Mouse (Mus musculus) CH12.LX (cell line): ENCODE data around the gene Slc2a13. TPM values are rescaled to one million over a fixed set of nuclear protein-coding genes. Genes with fewer than 3 reads are reported as not detected.

Experiments used
- DNase-seq: peaks from one replicate; pipeline ENCODE4 v3.0.0-alpha.2; 2013; ENCODE audit errors: extremely low read depth
- H3K27ac ChIP-seq: 2 replicates; pipeline ENCODE4 v1.5.1; 2012; ENCODE audit warnings: low read depth, mild to moderate bottlenecking, control low read depth, moderate library complexity; ENCODE audit not compliant: insufficient read depth
- H3K27me3 ChIP-seq: replicated peaks from 2 replicates; pipeline ENCODE3; 2012; ENCODE audit warnings: inconsistent platforms
- H3K36me3 ChIP-seq, 2 experiments: replicated peaks in 1 of 2; 2 replicates each; pipeline versions ENCODE3 to v1.6.1; 2012; ENCODE audit warnings: inconsistent platforms in 1 of 2, low read length in 1 of 2, mild to moderate bottlenecking in 1 of 2, mixed read lengths in 1 of 2, moderate library complexity in 1 of 2; ENCODE audit not compliant: control insufficient read depth in 1 of 2, insufficient read depth in 1 of 2
- H3K4me1 ChIP-seq, 2 experiments: 2 replicates each; pipeline ENCODE4 v1.6.1; 2012; ENCODE audit warnings: inconsistent platforms in 1 of 2, moderate library complexity in 1 of 2; ENCODE audit not compliant: insufficient read depth in 2 of 2, control insufficient read depth in 1 of 2
- H3K4me2 ChIP-seq: 2 replicates; pipeline ENCODE4 v1.6.1; 2012; ENCODE audit warnings: low read depth, mild to moderate bottlenecking, control low read depth; ENCODE audit not compliant: poor library complexity, insufficient read depth, severe bottlenecking
- H3K4me3 ChIP-seq, 3 experiments: fragments of 150-350 bp in 1 of 3; sonication (generic) in 1 of 3; replicated peaks in 1 of 3; 2 replicates each; pipeline versions ENCODE3 to v1.5.1; 2011 to 2012; ENCODE audit warnings: low read depth in 2 of 3, low read length in 2 of 3, mild to moderate bottlenecking in 2 of 3, moderate library complexity in 2 of 3, control low read depth in 1 of 3, improper control_type of control experiment in 1 of 3, inconsistent platforms in 1 of 3, mixed read lengths in 1 of 3; ENCODE audit not compliant: poor library complexity in 1 of 3
- H3K79me2 ChIP-seq: replicated peaks from 2 replicates; pipeline ENCODE4 v1.6.1; 2012; ENCODE audit warnings: mild to moderate bottlenecking, moderate library complexity; ENCODE audit not compliant: control insufficient read depth, poor library complexity, insufficient read depth, severe bottlenecking; ENCODE audit errors: extremely low read depth
- H3K9ac ChIP-seq: 2 replicates; pipeline ENCODE4 v1.6.1; 2012; ENCODE audit warnings: low read depth, mild to moderate bottlenecking, control low read depth, moderate library complexity; ENCODE audit not compliant: insufficient read depth
- H3K9me3 ChIP-seq: replicated peaks from 2 replicates; pipeline ENCODE3; 2012; ENCODE audit warnings: low read length, inconsistent platforms, mixed read lengths
- CHD1 ChIP-seq: IDR thresholded peaks from 2 replicates; pipeline ENCODE4 v1.6.1; 2012; ENCODE audit warnings: low read depth, low read length, improper control_type of control experiment, inconsistent platforms
- CTCF ChIP-seq, 2 experiments: IDR thresholded peaks in 1 of 2; conservative IDR thresholded peaks in 1 of 2; 2 replicates each; pipeline ENCODE4 v1.5.1; 2011 to 2012; ENCODE audit warnings: low read depth in 2 of 2, low read length in 2 of 2, improper control_type of control experiment in 1 of 2, inconsistent platforms in 1 of 2, mild to moderate bottlenecking in 1 of 2, moderate library complexity in 1 of 2
- ELF1 ChIP-seq: IDR thresholded peaks from 2 replicates; pipeline ENCODE4 v1.6.1; 2014; ENCODE audit warnings: low read depth, mild to moderate bottlenecking, inconsistent platforms, low read length, improper control_type of control experiment
- EP300 ChIP-seq: IDR thresholded peaks from 2 replicates; pipeline ENCODE4 v1.6.1; 2011; ENCODE audit warnings: low read length, improper control_type of control experiment
- ETS1 ChIP-seq: conservative IDR thresholded peaks from 2 replicates; pipeline ENCODE4 v1.6.1; 2012; ENCODE audit warnings: low read depth, mild to moderate bottlenecking, inconsistent platforms, low read length, improper control_type of control experiment, moderate library complexity
- GABPA ChIP-seq: IDR thresholded peaks from 2 replicates; pipeline ENCODE4 v1.6.1; 2012; ENCODE audit warnings: low read depth, low read length, improper control_type of control experiment, inconsistent platforms; ENCODE audit not compliant: insufficient replicate concordance
- IRF4 ChIP-seq: IDR thresholded peaks from 2 replicates; pipeline ENCODE4 v1.6.1; 2014; ENCODE audit warnings: low read depth, mild to moderate bottlenecking, inconsistent platforms, low read length, improper control_type of control experiment
- JUN ChIP-seq: IDR thresholded peaks from 2 replicates; pipeline ENCODE4 v1.6.1; 2011; ENCODE audit warnings: low read depth, mild to moderate bottlenecking, low read length, improper control_type of control experiment, moderate library complexity; ENCODE audit not compliant: insufficient read depth
- JUND ChIP-seq: conservative IDR thresholded peaks from 2 replicates; pipeline ENCODE4 v1.6.1; 2011; ENCODE audit warnings: low read depth, low read length, improper control_type of control experiment
- KAT2A ChIP-seq: IDR thresholded peaks from 2 replicates; pipeline ENCODE4 v1.6.1; 2012; ENCODE audit warnings: low read length, improper control_type of control experiment, inconsistent platforms; ENCODE audit not compliant: insufficient replicate concordance
- MAX ChIP-seq: IDR thresholded peaks from 2 replicates; pipeline ENCODE4 v1.6.1; 2011; ENCODE audit warnings: low read length, improper control_type of control experiment
- MEF2A ChIP-seq: IDR thresholded peaks from 2 replicates; pipeline ENCODE4 v1.6.1; 2014; ENCODE audit warnings: low read depth, mild to moderate bottlenecking, inconsistent platforms, low read length, improper control_type of control experiment, borderline replicate concordance
- MXI1 ChIP-seq: IDR thresholded peaks from 2 replicates; pipeline ENCODE4 v1.6.1; 2011; ENCODE audit warnings: mild to moderate bottlenecking, low read depth, low read length, improper control_type of control experiment
- MYC ChIP-seq: IDR thresholded peaks from 2 replicates; pipeline ENCODE4 v1.6.1; 2011; ENCODE audit warnings: low read depth, mild to moderate bottlenecking, improper control_type of control experiment, low read length
- POLR2AphosphoS2 ChIP-seq: IDR thresholded peaks from 2 replicates; pipeline ENCODE4 v1.6.1; 2011; ENCODE audit warnings: low read depth, low read length, improper control_type of control experiment
- SIN3A ChIP-seq: IDR thresholded peaks from 2 replicates; pipeline ENCODE4 v1.6.1; 2012; ENCODE audit warnings: low read length, improper control_type of control experiment, inconsistent platforms
- TBP ChIP-seq: conservative IDR thresholded peaks from 2 replicates; pipeline ENCODE4 v1.6.1; 2011; ENCODE audit warnings: low read depth, low read length, improper control_type of control experiment
- USF1 ChIP-seq: IDR thresholded peaks from 2 replicates; pipeline ENCODE4 v1.6.1; 2014; ENCODE audit warnings: low read depth, mild to moderate bottlenecking, inconsistent platforms, low read length, improper control_type of control experiment
- USF2 ChIP-seq: conservative IDR thresholded peaks from 2 replicates; pipeline ENCODE4 v1.6.1; 2011; ENCODE audit warnings: low read depth, low read length, improper control_type of control experiment
- ZMIZ1 ChIP-seq: IDR thresholded peaks from 2 replicates; pipeline ENCODE4 v1.6.1; 2012; ENCODE audit warnings: low read depth, mild to moderate bottlenecking, inconsistent platforms, low read length, improper control_type of control experiment
- ZNF384 ChIP-seq: IDR thresholded peaks from 2 replicates; pipeline ENCODE4 v1.6.1; 2012; ENCODE audit warnings: low read depth, low read length, improper control_type of control experiment, inconsistent platforms
- dilution Hi-C: fragments of 300-500 bp; cut with MboI; formaldehyde crosslinking; loops from 2 replicates; pipeline ENCODE4 v1.14.3; 2020; ENCODE audit warnings: low sequenced_read_pairs; ENCODE audit not compliant: extremely low pct_unique_long_range_greater_than_20kb, extremely low pct_ligation_motif_present
- in situ Hi-C: fragments of 300-500 bp; cut with MboI; formaldehyde crosslinking; loops from 3 replicates; pipeline ENCODE4 v1.14.3; 2019; ENCODE audit warnings: low sequenced_read_pairs, low pct_ligation_motif_present, low pct_unique_long_range_greater_than_20kb, mixed read lengths
- polyA plus RNA-seq: library from polyadenylated mRNA; unstranded; fragments of >175 nt; gene quantifications from 2 replicates; pipeline ENCODE4 v1.2.1, GENCODE M21; 2012; ENCODE audit warnings: low read depth; ENCODE audit not compliant: insufficient read length
- total RNA-seq, 2 experiments: library from RNA; depleted of rRNA; stranded (reverse); fragments of 300-350 nt in 1 of 2; fragments of >200 nt in 1 of 2; gene quantifications; 2 replicates each; pipeline ENCODE4 v1.2.3; 2012 to 2014

The Slc2a13 gene
- total and polyA plus RNA-seq, 3 experiments, result not detected

- H3K4me1 ChIP-seq, result no peaks in the 10 kb centered on the region
- H3K9ac ChIP-seq, result no peak overlapping the region
- H3K9me3 ChIP-seq, result peaks cover 71% of the 10 kb centered on the region
- H3K4me2 ChIP-seq, result no peak overlapping the region
- dilution Hi-C loops (no loop called here), in situ Hi-C loops (no loop called here)
- H3K36me3 ChIP-seq, result no peaks in the 10 kb centered on the region
- no peak for DNase-seq
- TF ChIP-seq MAX (no peak), ELF1 (no peak), ZNF384 (no peak), KAT2A (no peak), TBP (no peak), USF2 (no peak), CHD1 (no peak), SIN3A (no peak), JUN (no peak), EP300 (no peak), USF1 (no peak), MEF2A (no peak), ETS1 (no peak)
- H3K4me3 ChIP-seq, result no peak overlapping the region
- H3K27ac ChIP-seq, result no peak overlapping the region
- H3K79me2 ChIP-seq, result no peaks in the 10 kb centered on the region
- no peaks in the 10 kb centered on the region for H3K27me3 ChIP-seq
Observed at GRCm38 (mm10) chr15:91561728-91562127, 11.3 kb downstream of the Slc2a13 start.

GRCm38 (mm10) chr15:91555336-91555736 lies 17.7 kb downstream of the Slc2a13 start:
- no peak overlapping the region for H3K4me2 ChIP-seq
- H3K27me3 ChIP-seq, result no peaks in the 10 kb centered on the region
- H3K27ac ChIP-seq, result no peak overlapping the region
- dilution Hi-C loops (no loop called here), in situ Hi-C loops (no loop called here)
- no peak overlapping the region for H3K4me3 ChIP-seq
- TF ChIP-seq ETS1 (no peak), ZNF384 (no peak), MXI1 (no peak), MYC (no peak), ZMIZ1 (no peak), EP300 (no peak), CTCF (conservative IDR thresholded peaks at IDR 0.05 in 1 of 2, IDR thresholded peaks at IDR 0.05 in 1 of 2; ENCODE audit: low read depth in 2 of 2, low read length in 2 of 2) (no peak), KAT2A (no peak), JUND (no peak), IRF4 (no peak), USF1 (no peak), POLR2AphosphoS2 (no peak), GABPA (no peak)
- H3K9ac ChIP-seq, result no peak overlapping the region
- H3K4me1 ChIP-seq, result no peaks in the 10 kb centered on the region
- H3K36me3 ChIP-seq, result no peaks in the 10 kb centered on the region
- no peaks in the 10 kb centered on the region for H3K79me2 ChIP-seq
- no peak for DNase-seq
- peaks cover 68% of the 10 kb centered on the region for H3K9me3 ChIP-seq
